Mouse (Mus musculus): ENCODE results near the gene Mllt6.
A peak's percentile ranks its signal among the peaks of the same experiment; 100 is the strongest.
"Not testable (repeated sequence)": the region's sequence is repeated elsewhere in the genome, so short reads cannot be mapped to it uniquely, and the experiment has no call there.

Gene Mllt6

GRCm38 (mm10) chr11:97662893-97663527 is at the start of gene Mllt6:
TSS of gene Mllt6 (plus strand) at chr11:97663414.
- DNase-seq (ENCODE audit: low spot score) = peak; percentile 80

- no peak for DNase-seq (ENCODE audit: low spot score)
Measured at GRCm38 (mm10) chr11:97615276-97615675, 47.9 kb upstream of the Mllt6 start.

- no peak for DNase-seq (ENCODE audit: low spot score)
Measured at GRCm38 (mm10) chr11:97618368-97618767, 44.8 kb upstream of the Mllt6 start.

GRCm38 (mm10) chr11:97619391-97619795 is 43.8 kb upstream of the Mllt6 start:
- peak; percentile 48 for DNase-seq (ENCODE audit: low spot score)

GRCm38 (mm10) chr11:97622440-97622839 is 40.8 kb upstream of the Mllt6 start:
- DNase-seq (ENCODE audit: low spot score) = peak; percentile 70

GRCm38 (mm10) chr11:97623166-97623565 is 40.0 kb upstream of the Mllt6 start:
- peak; percentile 52 for DNase-seq (ENCODE audit: low spot score)

- no peak for DNase-seq (ENCODE audit: low spot score)
Measured at GRCm38 (mm10) chr11:97625551-97625950, 37.7 kb upstream of the Mllt6 start.

GRCm38 (mm10) chr11:97626431-97626830 is 36.8 kb upstream of the Mllt6 start:
- no peak for DNase-seq (ENCODE audit: low spot score)

GRCm38 (mm10) chr11:97626850-97627249 is 36.4 kb upstream of the Mllt6 start:
- no peak for DNase-seq (ENCODE audit: low spot score)

- no peak for DNase-seq (ENCODE audit: low spot score)
Measured at GRCm38 (mm10) chr11:97627556-97628302, 35.5 kb upstream of the Mllt6 start.

- no peak for DNase-seq (ENCODE audit: low spot score)
Measured at GRCm38 (mm10) chr11:97628303-97628567, 35.0 kb upstream of the Mllt6 start.

GRCm38 (mm10) chr11:97628568-97629518 is 34.4 kb upstream of the Mllt6 start:
- DNase-seq (ENCODE audit: low spot score) = no peak

GRCm38 (mm10) chr11:97629576-97629975 is 33.6 kb upstream of the Mllt6 start, which contains the start of gene Epop:
TSS of gene Epop (minus strand) at chr11:97629702.
- no peak for DNase-seq (ENCODE audit: low spot score)

GRCm38 (mm10) chr11:97631046-97631445 is 32.2 kb upstream of the Mllt6 start:
- DNase-seq (ENCODE audit: low spot score) = no peak

- DNase-seq (ENCODE audit: low spot score) = no peak
Measured at GRCm38 (mm10) chr11:97631500-97631899, 31.7 kb upstream of the Mllt6 start.

GRCm38 (mm10) chr11:97631938-97632337 is 31.3 kb upstream of the Mllt6 start:
- DNase-seq (ENCODE audit: low spot score) = peak; percentile 52

- not testable (repeated sequence) for DNase-seq (ENCODE audit: low spot score)
Measured at GRCm38 (mm10) chr11:97632440-97632839, 30.8 kb upstream of the Mllt6 start.

- no peak for DNase-seq (ENCODE audit: low spot score)
Measured at GRCm38 (mm10) chr11:97635468-97636019, 27.7 kb upstream of the Mllt6 start.

- DNase-seq (ENCODE audit: low spot score) = no peak
Measured at GRCm38 (mm10) chr11:97641668-97642067, 21.5 kb upstream of the Mllt6 start.

- no peak for DNase-seq (ENCODE audit: low spot score)
Measured at GRCm38 (mm10) chr11:97642746-97643145, 20.5 kb upstream of the Mllt6 start.

- no peak for DNase-seq (ENCODE audit: low spot score)
Measured at GRCm38 (mm10) chr11:97643380-97644055, 19.7 kb upstream of the Mllt6 start.

GRCm38 (mm10) chr11:97644834-97645233 is 18.4 kb upstream of the Mllt6 start:
- peak; percentile 59 for DNase-seq (ENCODE audit: low spot score)
